Mouse (Mus musculus) MEL (cell line): ENCODE measurements around the gene Ggta1. TPM values are rescaled to one million over a fixed set of nuclear protein-coding genes. Genes with fewer than 3 reads are reported as not detected.

Experiments used
- DNase-seq: peaks from one replicate; pipeline ENCODE4 v3.0.0; 2011; ENCODE audit warnings: low read depth, low spot score
- H3K27ac ChIP-seq: 2 replicates; pipeline ENCODE4 v1.5.1; 2012; ENCODE audit warnings: low read depth, mild to moderate bottlenecking, control low read depth, low read length, moderate library complexity; ENCODE audit not compliant: control insufficient read depth
- H3K27me3 ChIP-seq, 2 experiments: fragments of 150-350 bp in 1 of 2; sonication (generic) in 1 of 2; 2 replicates each; pipeline ENCODE4 v1.6.1; 2012; ENCODE audit warnings: low read length in 2 of 2, mild to moderate bottlenecking in 2 of 2, improper control_type of control experiment in 1 of 2, moderate library complexity in 1 of 2; ENCODE audit not compliant: insufficient read depth in 2 of 2, control insufficient read depth in 1 of 2
- H3K36me3 ChIP-seq, 2 experiments: 2 replicates each; pipeline ENCODE4 v1.6.1; 2012 to 2014; ENCODE audit warnings: low read length in 2 of 2, improper control_type of control experiment in 1 of 2, inconsistent platforms in 1 of 2, mild to moderate bottlenecking in 1 of 2; ENCODE audit not compliant: insufficient read depth in 2 of 2, control insufficient read depth in 1 of 2
- H3K4me1 ChIP-seq, 2 experiments: fragments of 150-350 bp in 1 of 2; sonication (generic) in 1 of 2; 2 replicates each; pipeline ENCODE4 v1.6.1; 2012; ENCODE audit warnings: low read length in 2 of 2, improper control_type of control experiment in 1 of 2, mild to moderate bottlenecking in 1 of 2; ENCODE audit not compliant: insufficient read depth in 2 of 2, control insufficient read depth in 1 of 2
- H3K4me3 ChIP-seq, 2 experiments: fragments of 150-350 bp in 1 of 2; sonication (generic) in 1 of 2; 2 replicates each; pipeline ENCODE4 v1.5.1; 2012; ENCODE audit warnings: low read depth in 2 of 2, low read length in 2 of 2, mild to moderate bottlenecking in 2 of 2, moderate library complexity in 2 of 2, control low read depth in 1 of 2, improper control_type of control experiment in 1 of 2; ENCODE audit not compliant: control insufficient read depth in 1 of 2, insufficient read depth in 1 of 2
- H3K79me2 ChIP-seq: 2 replicates; pipeline ENCODE4 v1.6.1; 2012; ENCODE audit warnings: mild to moderate bottlenecking, low read length, moderate library complexity; ENCODE audit not compliant: control insufficient read depth, poor library complexity, insufficient read depth
- H3K9ac ChIP-seq: 2 replicates; pipeline ENCODE4 v1.6.1; 2012; ENCODE audit warnings: low read depth, mild to moderate bottlenecking, control low read depth, low read length, moderate library complexity; ENCODE audit not compliant: control insufficient read depth, poor library complexity, severe bottlenecking
- H3K9me3 ChIP-seq: fragments of 150-350 bp; sonication (generic); replicated peaks from 2 replicates; pipeline ENCODE4 v1.6.1; 2012; ENCODE audit warnings: mild to moderate bottlenecking, low read length, improper control_type of control experiment, moderate library complexity; ENCODE audit not compliant: insufficient read depth
- CHD1 ChIP-seq: IDR thresholded peaks from 2 replicates; pipeline ENCODE4 v1.6.1; 2012; ENCODE audit warnings: low read depth, mild to moderate bottlenecking, inconsistent platforms, low read length, improper control_type of control experiment
- CHD2 ChIP-seq: IDR thresholded peaks from 2 replicates; pipeline ENCODE4 v1.6.1; 2011; ENCODE audit warnings: low read length, improper control_type of control experiment
- CTCF ChIP-seq, 3 experiments: IDR thresholded peaks in 2 of 3; conservative IDR thresholded peaks in 1 of 3; 2 replicates each; pipeline ENCODE4 v1.5.1; 2011 to 2012; ENCODE audit warnings: low read length in 3 of 3, low read depth in 2 of 3, mild to moderate bottlenecking in 2 of 3, improper control_type of control experiment in 1 of 3, inconsistent platforms in 1 of 3, mixed read lengths in 1 of 3, moderate library complexity in 1 of 3; ENCODE audit not compliant: control insufficient read depth in 1 of 3, insufficient read depth in 1 of 3, poor library complexity in 1 of 3, severe bottlenecking in 1 of 3
- E2F4 ChIP-seq: IDR thresholded peaks from 2 replicates; pipeline ENCODE4 v1.6.1; 2011; ENCODE audit warnings: low read depth, low read length, improper control_type of control experiment, borderline replicate concordance
- ELF1 ChIP-seq: IDR thresholded peaks from 2 replicates; pipeline ENCODE4 v1.6.1; 2014; ENCODE audit warnings: low read depth, mild to moderate bottlenecking, inconsistent platforms, low read length, improper control_type of control experiment, moderate library complexity
- EP300 ChIP-seq, 2 experiments: IDR thresholded peaks; 2 replicates each; pipeline ENCODE4 v1.6.1; 2011; ENCODE audit warnings: improper control_type of control experiment in 2 of 2, low read length in 2 of 2, low read depth in 1 of 2, mild to moderate bottlenecking in 1 of 2
- ETS1 ChIP-seq: IDR thresholded peaks from 2 replicates; pipeline ENCODE4 v1.6.1; 2012; ENCODE audit warnings: low read depth, mild to moderate bottlenecking, inconsistent platforms, low read length, improper control_type of control experiment, moderate library complexity
- GATA1 ChIP-seq: IDR thresholded peaks from 2 replicates; pipeline ENCODE4 v1.6.1; 2011; ENCODE audit warnings: low read depth, low read length, improper control_type of control experiment
- HCFC1 ChIP-seq: IDR thresholded peaks from 2 replicates; pipeline ENCODE4 v1.6.1; 2012; ENCODE audit warnings: low read depth, mild to moderate bottlenecking, inconsistent platforms, low read length, improper control_type of control experiment, moderate library complexity
- JUND ChIP-seq: IDR thresholded peaks from 2 replicates; pipeline ENCODE4 v1.6.1; 2011; ENCODE audit warnings: low read depth, mild to moderate bottlenecking, improper control_type of control experiment, low read length
- MAFK ChIP-seq: IDR thresholded peaks from 2 replicates; pipeline ENCODE4 v1.6.1; 2011; ENCODE audit warnings: low read depth, mild to moderate bottlenecking, low read length, improper control_type of control experiment, borderline replicate concordance
- MAX ChIP-seq: IDR thresholded peaks from 2 replicates; pipeline ENCODE4 v1.6.1; 2011; ENCODE audit warnings: low read length, improper control_type of control experiment
- MAZ ChIP-seq: IDR thresholded peaks from 2 replicates; pipeline ENCODE4 v1.6.1; 2012; ENCODE audit warnings: low read depth, mild to moderate bottlenecking, inconsistent platforms, low read length, improper control_type of control experiment
- MEF2A ChIP-seq: IDR thresholded peaks from 2 replicates; pipeline ENCODE4 v1.6.1; 2014; ENCODE audit warnings: low read depth, mild to moderate bottlenecking, inconsistent platforms, low read length, improper control_type of control experiment; ENCODE audit not compliant: poor library complexity, insufficient replicate concordance, severe bottlenecking; ENCODE audit errors: extremely low read depth
- MXI1 ChIP-seq: IDR thresholded peaks from 2 replicates; pipeline ENCODE4 v1.6.1; 2011; ENCODE audit warnings: mild to moderate bottlenecking, low read depth, low read length, improper control_type of control experiment
- MYC ChIP-seq: IDR thresholded peaks from 2 replicates; pipeline ENCODE4 v1.6.1; 2011; ENCODE audit warnings: low read depth, mild to moderate bottlenecking, low read length, improper control_type of control experiment, moderate library complexity
- NELFE ChIP-seq: IDR thresholded peaks from 2 replicates; pipeline ENCODE4 v1.6.1; 2011; ENCODE audit warnings: low read depth, low read length, improper control_type of control experiment
- NRF1 ChIP-seq: IDR thresholded peaks from 2 replicates; pipeline ENCODE4 v1.6.1; 2014; ENCODE audit warnings: low read depth, mild to moderate bottlenecking, inconsistent platforms, low read length, improper control_type of control experiment, moderate library complexity; ENCODE audit not compliant: poor library complexity, insufficient read depth, severe bottlenecking
- POLR2A ChIP-seq, 2 experiments: IDR thresholded peaks; 2 replicates each; pipeline ENCODE4 v1.6.1; 2011 to 2012; ENCODE audit warnings: low read length in 2 of 2, mild to moderate bottlenecking in 2 of 2, control low read depth in 1 of 2, improper control_type of control experiment in 1 of 2, low read depth in 1 of 2, moderate library complexity in 1 of 2; ENCODE audit not compliant: control insufficient read depth in 1 of 2, insufficient read depth in 1 of 2, poor library complexity in 1 of 2
- POLR2AphosphoS2 ChIP-seq: IDR thresholded peaks from 2 replicates; pipeline ENCODE4 v1.6.1; 2011; ENCODE audit warnings: low read length, improper control_type of control experiment
- POLR2AphosphoS5 ChIP-seq: IDR thresholded peaks from 2 replicates; pipeline ENCODE4 v1.6.1; 2012; ENCODE audit warnings: low read depth, borderline replicate concordance, mild to moderate bottlenecking, inconsistent platforms, low read length, moderate library complexity, mixed read lengths
- RAD21 ChIP-seq: IDR thresholded peaks from 2 replicates; pipeline ENCODE4 v1.6.1; 2011; ENCODE audit warnings: mild to moderate bottlenecking, low read depth, low read length, improper control_type of control experiment
- RCOR1 ChIP-seq: IDR thresholded peaks from 2 replicates; pipeline ENCODE4 v1.6.1; 2012; ENCODE audit warnings: low read depth, mild to moderate bottlenecking, inconsistent platforms, low read length, improper control_type of control experiment
- SIN3A ChIP-seq: IDR thresholded peaks from 2 replicates; pipeline ENCODE4 v1.6.1; 2012; ENCODE audit warnings: low read length, improper control_type of control experiment, inconsistent platforms
- TAL1 ChIP-seq: IDR thresholded peaks from 2 replicates; pipeline ENCODE4 v1.6.1; 2012; ENCODE audit warnings: mild to moderate bottlenecking, inconsistent platforms, low read length, moderate library complexity, mixed read lengths
- TBP ChIP-seq: IDR thresholded peaks from 2 replicates; pipeline ENCODE4 v1.8.0; 2011; ENCODE audit warnings: low read depth, low read length, improper control_type of control experiment
- TCF12 ChIP-seq: IDR thresholded peaks from 2 replicates; pipeline ENCODE4 v1.6.1; 2014; ENCODE audit warnings: low read depth, mild to moderate bottlenecking, inconsistent platforms, low read length, improper control_type of control experiment, moderate library complexity
- UBTF ChIP-seq: IDR thresholded peaks from 2 replicates; pipeline ENCODE4 v1.6.1; 2012; ENCODE audit warnings: low read depth, mild to moderate bottlenecking, inconsistent platforms, low read length, improper control_type of control experiment, moderate library complexity, borderline replicate concordance; ENCODE audit not compliant: insufficient read depth
- USF1 ChIP-seq: IDR thresholded peaks from 2 replicates; pipeline ENCODE4 v1.6.1; 2014; ENCODE audit warnings: low read depth, mild to moderate bottlenecking, inconsistent platforms, low read length, improper control_type of control experiment, moderate library complexity
- USF2 ChIP-seq, 2 experiments: IDR thresholded peaks; 2 replicates each; pipeline ENCODE4 v1.6.1; 2011 to 2012; ENCODE audit warnings: improper control_type of control experiment in 2 of 2, low read length in 2 of 2, borderline replicate concordance in 1 of 2, inconsistent platforms in 1 of 2, low read depth in 1 of 2, mild to moderate bottlenecking in 1 of 2; ENCODE audit not compliant: insufficient read depth in 1 of 2
- ZKSCAN1 ChIP-seq: IDR thresholded peaks from 2 replicates; pipeline ENCODE4 v1.6.1; 2012; ENCODE audit warnings: low read depth, mild to moderate bottlenecking, inconsistent platforms, low read length, improper control_type of control experiment, moderate library complexity
- ZMIZ1 ChIP-seq: IDR thresholded peaks from 2 replicates; pipeline ENCODE4 v1.6.1; 2012; ENCODE audit warnings: low read depth, mild to moderate bottlenecking, inconsistent platforms, low read length, improper control_type of control experiment, moderate library complexity
- ZNF384 ChIP-seq: IDR thresholded peaks from 2 replicates; pipeline ENCODE4 v1.6.1; 2012; ENCODE audit warnings: low read depth, mild to moderate bottlenecking, inconsistent platforms, low read length, improper control_type of control experiment
- polyA plus RNA-seq, 2 experiments: library from polyadenylated mRNA; stranded (reverse) in 1 of 2; unstranded in 1 of 2; fragments of >175 nt in 1 of 2; fragments of >200 nt in 1 of 2; gene quantifications; 2 replicates each; pipeline versions ENCODE4 v1.2.1 to v1.2.4; 2012; ENCODE audit warnings: low replicate concordance in 2 of 2, low read depth in 1 of 2; ENCODE audit not compliant: insufficient read length in 2 of 2, insufficient read depth in 1 of 2, missing spikeins in 1 of 2
- total RNA-seq: library from RNA; depleted of rRNA; stranded (reverse); fragments of 300-350 nt; gene quantifications from 2 replicates; pipeline ENCODE4 v1.2.3, GENCODE M21; 2012

The Ggta1 gene
- total and polyA plus RNA-seq, 3 experiments, result 29.2 to 30.7 TPM; not detected in 1

DNA sequence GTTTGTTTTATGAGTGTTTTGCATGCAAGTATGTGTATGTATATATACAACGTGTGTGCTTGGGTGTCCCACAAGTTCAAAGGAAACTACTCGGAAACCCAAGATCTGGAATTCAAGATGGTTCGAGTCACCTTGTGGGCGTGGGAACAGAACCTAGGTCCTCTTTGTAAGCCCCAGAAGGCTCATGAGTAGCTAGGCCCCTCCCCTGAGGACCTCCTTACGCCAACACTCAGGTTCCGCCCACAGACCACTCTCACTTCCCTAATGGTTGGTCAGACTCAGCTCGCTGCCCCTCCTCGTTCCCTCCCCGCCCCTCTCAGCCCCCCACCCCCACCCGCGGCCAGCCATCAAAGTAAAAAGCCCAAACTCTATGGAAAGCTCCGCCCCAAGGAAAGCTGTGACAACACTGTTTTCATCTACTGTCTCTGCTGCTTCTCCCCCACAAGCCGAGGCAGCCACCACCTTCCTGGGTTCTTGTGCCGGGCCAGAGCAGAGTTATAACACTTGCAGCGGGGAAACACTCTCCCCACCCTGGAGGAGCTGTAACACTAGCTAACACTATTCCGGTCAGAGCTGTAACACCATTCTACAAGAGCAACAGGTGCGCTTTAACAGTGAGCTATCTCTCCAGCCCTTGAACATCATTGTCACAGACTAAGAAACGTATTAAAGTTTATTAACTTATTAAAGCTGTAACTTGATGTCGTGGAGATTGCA, 499 bp upstream of the Ggta1 start:
- no peaks in the 10 kb centered on the region for H3K9me3 ChIP-seq
- TF ChIP-seq EP300 (IDR thresholded peaks at IDR 0.05; ENCODE audit: low read depth in 1 of 2, low read length in 2 of 2) (0 out of 4 replicates have a peak, but pooled peaks of 1 of the 2 experiments have one; percentile 3), MYC (0 out of 2 replicates have a peak, but pooled peaks have one; percentile 37), GATA1 (no peak), TBP (peak; percentile 51; the same call in 1 of the 2 replicates), TAL1 (no peak), ZKSCAN1 (no peak), E2F4 (no peak), SIN3A (peak; percentile 66), ETS1 (peak; percentile 28), USF1 (no peak), POLR2A (IDR thresholded peaks at IDR 0.05; ENCODE audit: control insufficient read depth in 1 of 2, insufficient read depth in 1 of 2, low read depth in 1 of 2, low read length in 2 of 2, poor library complexity in 1 of 2) (peak in 1 of 2 experiments; percentile 63; a peak in 2 of 4 replicates), MAFK (no peak), ZMIZ1 (peak; percentile 67), MEF2A (no peak), TCF12 (peak; percentile 15; the same call in 1 of the 2 replicates), POLR2AphosphoS5 (no peak), CTCF (IDR thresholded peaks at IDR 0.05 in 2 of 3, conservative IDR thresholded peaks at IDR 0.05 in 1 of 3; ENCODE audit: control insufficient read depth in 1 of 3, insufficient read depth in 1 of 3, low read depth in 2 of 3, low read length in 3 of 3, poor library complexity in 1 of 3, severe bottlenecking in 1 of 3) (no peak), CHD1 (no peak), RAD21 (no peak), ZNF384 (no peak), USF2 (IDR thresholded peaks at IDR 0.05; ENCODE audit: borderline replicate concordance in 1 of 2, insufficient read depth in 1 of 2, low read depth in 1 of 2, low read length in 2 of 2) (no peak), HCFC1 (no peak), MAX (no peak), RCOR1 (no peak), NELFE (peak; percentile 52), NRF1 (no peak), CHD2 (no peak), MXI1 (peak; percentile 65), UBTF (no peak), ELF1 (peak; percentile 29), POLR2AphosphoS2 (no peak), JUND (no peak), MAZ (peak; percentile 82)
- TF ChIP-seq, all 39 proteins: peak for 12
- Histone ChIP-seq H3K27me3 (no peaks in the 10 kb centered on the region), H3K27ac (peak overlapping the region; percentile 75; the same call in 1 of the 2 replicates), H3K36me3 (peaks cover 0 to 3% of the 10 kb centered on the region in 2 experiments; a peak in 2 of 4 replicates), H3K79me2 (peaks cover 20% of the 10 kb centered on the region), H3K9ac (peak overlapping the region; percentile 72), H3K4me1 (peaks cover 0 to 17% of the 10 kb centered on the region in 2 experiments; a peak in 2 of 4 replicates), H3K4me3 (peak overlapping the region; percentile 78 to 85)
- DNase-seq, result peak; percentile 96
